10 mouse cellular contexts compared by ENCODE assay signal in the genomic region with DNA sequence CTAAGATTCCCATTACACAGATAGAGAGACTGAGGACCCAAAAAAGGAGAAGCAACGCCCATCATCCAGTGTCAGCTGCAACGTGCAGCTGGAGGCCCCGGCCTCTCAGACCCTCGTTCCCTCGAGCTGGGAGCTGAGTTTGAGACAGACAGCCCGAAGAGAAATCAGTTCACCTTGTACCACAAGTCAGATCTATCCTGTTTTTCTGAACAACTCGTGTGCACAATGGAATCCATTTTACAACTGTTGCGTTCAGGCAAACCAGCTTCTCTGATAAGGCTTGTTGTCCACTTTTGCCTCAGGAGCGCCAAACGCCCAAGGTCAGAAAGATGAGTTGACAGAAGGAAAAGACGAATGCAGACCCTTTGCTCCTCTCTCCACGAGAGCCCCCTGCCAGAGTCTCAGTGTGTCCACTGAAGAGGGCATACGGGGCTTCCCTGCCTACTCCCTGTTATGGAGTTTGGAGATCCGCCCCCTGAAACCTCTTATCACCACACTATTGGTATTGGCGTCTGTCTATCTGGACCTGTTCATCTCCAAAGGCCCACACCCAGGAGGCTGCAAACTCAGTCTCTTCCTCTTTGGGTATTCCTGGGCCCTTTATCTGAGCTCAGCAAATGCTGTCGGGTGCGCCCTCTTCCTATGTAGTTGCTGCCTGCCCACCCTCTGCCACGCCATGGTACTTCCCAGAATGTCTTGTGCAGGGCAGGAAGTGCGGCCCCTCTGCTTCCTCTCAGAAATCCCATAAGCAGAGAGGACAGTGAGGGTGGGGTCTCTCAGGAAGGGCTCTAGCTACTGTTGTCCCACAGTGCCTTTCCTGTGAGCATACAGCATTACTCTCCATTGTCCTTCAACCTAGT. TPM values are rescaled to one million over a fixed set of nuclear protein-coding genes. Genes with fewer than 3 reads are reported as not detected.
DNase-seq lines count a peak whose midpoint lies in the region; ATAC-seq lines count a peak whose summit lies in the region.
"Had no signal": no experiment of that assay in that cellular context is flagged by ENCODE, and none has a peak within 500 bp of the region (broad histone marks: within the 10 kb centered on the region; RNA-seq: fewer than 3 reads in every experiment).

No protein-coding gene starts in this region.

- peak; percentile 4; the same call in 1 of the 2 replicates for ATAC-seq in intestine, embryonic 16.5 days
- ATAC-seq: forebrain, embryonic 16.5 days; inflammation-experienced regulatory T-cells, adult 6 months had no signal

- intact Hi-C loops in gastrocnemius, postnatal 36 days (cut with DNase I) = no loop called here

- H3K9me3 ChIP-seq in erythroblast, embryonic 14.5 days (ENCODE audit: control insufficient read depth, low read length) = no peaks in the 10 kb centered on the region
- H3K9me3 ChIP-seq in intestine, embryonic 16.5 days (ENCODE audit: control insufficient read depth, low read length) = no peaks in the 10 kb centered on the region

- no peak overlapping the region for H3K9ac ChIP-seq in intestine, embryonic 16.5 days (ENCODE audit: low read depth, low read length)

- no peaks in the 10 kb centered on the region for H3K27me3 ChIP-seq in erythroblast, embryonic 14.5 days (ENCODE audit: control insufficient read depth)
- H3K27me3 ChIP-seq in intestine, embryonic 16.5 days (replicated peaks; ENCODE audit: control insufficient read depth, insufficient read depth, low read length) = no peaks in the 10 kb centered on the region

- 72% methylated on average over 19 of the region's 19 CpGs for WGBS in intestine, embryonic 16.5 days

- H3K4me1 ChIP-seq in erythroblast, embryonic 14.5 days (ENCODE audit: control insufficient read depth) = peaks cover 78% of the 10 kb centered on the region
- peaks cover 24% of the 10 kb centered on the region for H3K4me1 ChIP-seq in intestine, embryonic 16.5 days (ENCODE audit: control insufficient read depth, insufficient read depth, low read length)

- H3K4me3 ChIP-seq in erythroblast, embryonic 14.5 days (replicated peaks) = peak overlapping the region; percentile 43
- no peak overlapping the region for H3K4me3 ChIP-seq in intestine, embryonic 16.5 days (ENCODE audit: low read length)

- H3K27ac ChIP-seq in intestine, embryonic 16.5 days (ENCODE audit: low read length) = peak overlapping the region; percentile 20; the same call in 1 of the 2 replicates

- H3K4me2 ChIP-seq in intestine, embryonic 16.5 days (ENCODE audit: low read depth, low read length) = no peak overlapping the region

- H3K36me3 ChIP-seq in erythroblast, embryonic 14.5 days (ENCODE audit: control insufficient read depth) = no peaks in the 10 kb centered on the region
- H3K36me3 ChIP-seq in intestine, embryonic 16.5 days (ENCODE audit: control insufficient read depth, insufficient read depth, low read length) = no peaks in the 10 kb centered on the region

- peak; percentile 66 for DNase-seq in c-Kit-negative CD71-positive TER-119-positive erythroid progenitor cells, embryonic 14.5 days (ENCODE audit: low read depth, low spot score)
- peak; percentile 60 for DNase-seq in lung, postnatal 14 days
- no peak for DNase-seq in embryo, embryonic 10.5 days (ENCODE audit: low spot score)
- DNase-seq in left cerebral cortex, adult 9 months (ENCODE audit: low spot score in 2 of 2) = no peak
- DNase-seq in gastrocnemius, postnatal 36 days = no peak
- DNase-seq: cerebellum, adult 8-10 months had no signal

RNA-seq across cellular contexts. Expression of gene Zmiz1, which starts 57.7 kb away (rescaled TPM):
- polyA plus RNA-seq in erythroblast, embryonic 14.5 days (2012) = 0.68 and 0.75 TPM in 2 replicates
- polyA plus RNA-seq in intestine, embryonic 16.5 days (2015; fragmentation: Nextera tagmentation; extraction: Ambion mirVana) = 21.2 and 22.3 TPM in 2 replicates
- 10 to 100 TPM; 24.3 to 27.2 TPM for total RNA-seq in gastrocnemius, postnatal 36 days (2021)

Comparison
In these comparisons a context has a peak if more than half of its experiments do, and no peak if none do; other contexts are left out.
1. DNase-seq: peak in c-Kit-negative CD71-positive TER-119-positive erythroid progenitor cells, embryonic 14.5 days (single experiment) and lung, postnatal 14 days (single experiment); none in embryo, embryonic 10.5 days (single experiment), left cerebral cortex, adult 9 months (0 of 2) and gastrocnemius, postnatal 36 days (0 of 2).
2. RNA of gene Zmiz1, which starts 57.7 kb away (polyA plus RNA-seq): 21.2 to 22.3 TPM in intestine, embryonic 16.5 days; 0.68 to 0.75 TPM in erythroblast, embryonic 14.5 days; every median in the first group is over 10 times any median in the second.